Mouse (Mus musculus) bone marrow macrophage, adult 2 months (primary cell): ENCODE measurements around the gene Cavin1.

ENCODE experiments used
- CTCF ChIP-seq: IDR thresholded peaks from 2 replicates; pipeline ENCODE4 v1.5.1; 2012; ENCODE audit warnings: low read depth, mild to moderate bottlenecking, low read length, moderate library complexity
- POLR2A ChIP-seq: IDR thresholded peaks from 2 replicates; pipeline ENCODE4 v1.6.1; 2012; ENCODE audit warnings: mild to moderate bottlenecking, low read depth, low read length, borderline replicate concordance

DNA sequence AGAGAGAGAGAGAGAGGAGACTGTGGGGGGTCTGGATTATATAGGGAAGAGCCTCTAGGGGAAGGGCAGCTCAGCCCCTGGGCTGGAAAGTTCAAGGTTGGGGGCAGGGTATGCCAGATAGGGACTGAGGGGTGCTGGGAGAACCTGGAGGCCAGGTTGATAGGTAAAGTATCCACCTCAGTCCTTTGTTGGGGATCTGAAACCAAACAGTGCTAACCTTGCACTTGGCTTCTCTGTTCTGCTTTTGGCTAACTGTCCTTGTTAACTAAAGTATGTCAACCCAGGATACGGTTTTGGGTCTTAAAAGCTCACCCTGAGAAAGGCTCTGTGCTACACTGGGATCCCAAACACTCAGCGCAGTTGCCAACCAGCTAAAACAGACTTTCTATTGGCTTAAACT is 19.0 kb upstream of the Cavin1 start:
- TF ChIP-seq POLR2A (no peak), CTCF (no peak)
